Mouse (Mus musculus) macrophage (primary cell): ENCODE data around the gene Dbf4. TPM values are rescaled to one million over a fixed set of nuclear protein-coding genes. Genes with fewer than 3 reads are reported as not detected.

Source experiments
- polyA plus RNA-seq: library from polyadenylated mRNA; stranded (reverse); fragments of 250-400 nt; gene quantifications from 3 replicates; pipeline ENCODE4 v1.2.4, GENCODE M21; 2018; ENCODE audit warnings: inconsistent platforms

Gene Dbf4
- polyA plus RNA-seq, 1 experiment from 2014 or later: 21.0 TPM

Other genes with a start within 250 kb of the Dbf4 start
- gene Adam22, start 54.6 kb downstream of the Dbf4 start, polyA plus RNA-seq: 1.5 to 5.6 TPM (median 2.9 TPM) in 3 replicates
- 9.5 to 13.2 TPM (median 10.7 TPM) in 3 replicates for gene Slc25a40, start 134 bp upstream of the Dbf4 start, polyA plus RNA-seq
- 0.89 to 1.5 TPM (median 1.2 TPM) in 3 replicates for gene Rundc3b, start 200.2 kb upstream of the Dbf4 start, polyA plus RNA-seq
- gene Abcb1a, start 237.4 kb upstream of the Dbf4 start, polyA plus RNA-seq: 7.6 to 8.1 TPM (median 7.8 TPM) in 3 replicates